Mouse (Mus musculus): ENCODE measurements around the gene Drd1.

DNA sequence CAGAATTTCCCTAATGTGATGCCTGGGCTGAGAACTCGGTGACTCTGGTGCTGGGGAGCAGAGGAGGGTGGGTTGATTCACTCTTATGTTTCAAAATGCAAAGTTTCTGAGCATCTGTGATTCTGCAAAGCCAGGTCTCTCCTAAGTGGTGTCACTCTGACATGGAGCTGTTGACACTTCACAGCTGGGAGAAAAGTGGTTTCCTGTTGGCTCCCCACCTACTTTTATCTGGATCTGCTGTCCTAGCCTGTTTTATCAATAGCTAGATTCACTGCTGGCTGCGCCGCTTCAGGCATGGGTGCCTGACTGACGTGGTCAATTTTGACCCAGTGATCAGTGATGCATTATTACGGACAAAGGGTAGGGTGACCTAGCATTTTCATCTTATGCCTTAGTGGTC is 27.4 kb upstream of the Drd1 start:
- TF ChIP-seq CTCF (IDR thresholded peaks at IDR 0.05; ENCODE audit: low read depth, low read length) = no peak
- TF ChIP-seq GATA2 (IDR thresholded peaks at IDR 0.05; ENCODE audit: borderline replicate concordance, low read depth, low read length) = no peak
- no peak for TF ChIP-seq POLR2AphosphoS5 (IDR thresholded peaks at IDR 0.05; ENCODE audit: insufficient replicate concordance, low read depth, low read length)
- no peak for TF ChIP-seq GATA1 (IDR thresholded peaks at IDR 0.05; ENCODE audit: borderline replicate concordance, low read length)

All from G1E (cell line).